Mouse (Mus musculus) erythroblast, embryonic 14.5 days (primary cell): ENCODE results near the gene Cpt1c.

ENCODE experiments used
- GATA1 ChIP-seq: IDR thresholded peaks from 2 replicates; pipeline ENCODE4 v1.6.1; 2012; ENCODE audit warnings: low read length, inconsistent platforms, mixed read lengths
- TAL1 ChIP-seq: IDR thresholded peaks from 3 replicates; pipeline ENCODE4 v1.6.1; 2012; ENCODE audit warnings: low read length, inconsistent platforms, mixed read lengths

DNA sequence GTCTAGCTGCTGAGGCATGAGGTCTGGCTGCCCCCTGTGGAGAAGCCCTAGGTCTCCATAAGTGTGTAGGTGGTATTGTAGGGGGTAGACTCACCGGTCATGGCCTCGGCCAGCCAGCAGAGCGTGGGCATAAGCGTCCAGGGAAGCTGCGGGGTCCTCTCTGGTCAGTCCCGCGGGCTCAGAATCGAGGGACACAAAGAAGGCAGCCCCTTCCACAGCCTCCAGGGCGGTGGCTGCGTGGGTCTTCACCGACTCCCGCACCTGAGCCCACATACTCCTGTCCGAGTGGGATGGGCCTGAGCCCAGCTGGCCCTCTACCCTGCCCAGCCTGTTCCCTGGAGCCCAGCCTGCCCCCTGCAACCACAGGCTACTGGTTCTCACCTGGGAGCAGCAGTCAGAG is 9.7 kb downstream of the Cpt1c start:
- TF ChIP-seq GATA1 (no peak), TAL1 (no peak)
